Mouse (Mus musculus) midbrain, embryonic 11.5 days (tissue): ENCODE measurements around the gene Cox6a1. TPM values are rescaled to one million over a fixed set of nuclear protein-coding genes. Genes with fewer than 3 reads are reported as not detected.
"Not testable (repeated sequence)": the region's sequence is repeated elsewhere in the genome, so short reads cannot be mapped to it uniquely, and the experiment has no call there.

Experiments
- ATAC-seq: fragments of 200-750 bp; cut with Nextera tagmentation; 2 replicates; pipeline ENCODE4 v1.8.0; 2017; ENCODE audit warnings: moderate TSS enrichment, moderate library complexity; ENCODE audit not compliant: low FRiP score
- DNase-seq: peaks from one replicate; pipeline ENCODE4 v3.0.0; 2015; ENCODE audit warnings: low spot score; ENCODE audit errors: missing footprints
- H3K27ac ChIP-seq: fragments of 300-500 bp; sonication (generic); 2 replicates; pipeline ENCODE4 v1.5.1; 2014; ENCODE audit warnings: low read depth, low read length
- H3K27me3 ChIP-seq: fragments of 300-500 bp; sonication (generic); 2 replicates; pipeline ENCODE4 v1.6.1; 2014; ENCODE audit warnings: mild to moderate bottlenecking, low read length, moderate library complexity, mixed read lengths; ENCODE audit not compliant: control insufficient read depth, insufficient read depth
- H3K36me3 ChIP-seq: fragments of 300-500 bp; sonication (generic); 2 replicates; pipeline ENCODE4 v1.6.1; 2014; ENCODE audit warnings: mild to moderate bottlenecking, low read length, moderate library complexity, mixed read lengths; ENCODE audit not compliant: control insufficient read depth, insufficient read depth
- H3K4me1 ChIP-seq: fragments of 300-500 bp; sonication (generic); 2 replicates; pipeline ENCODE4 v1.6.1; 2014; ENCODE audit warnings: low read length; ENCODE audit not compliant: control insufficient read depth, insufficient read depth
- H3K4me2 ChIP-seq: fragments of 300-500 bp; sonication (generic); 2 replicates; pipeline ENCODE4 v1.6.1; 2014; ENCODE audit warnings: mild to moderate bottlenecking, moderate library complexity
- H3K4me3 ChIP-seq: fragments of 300-500 bp; sonication (generic); 2 replicates; pipeline ENCODE4 v1.5.1; 2014; ENCODE audit warnings: low read depth, low read length
- H3K9ac ChIP-seq: fragments of 300-500 bp; sonication (generic); 2 replicates; pipeline ENCODE4 v1.6.1; 2014; ENCODE audit warnings: low read length
- H3K9me3 ChIP-seq: fragments of 300-500 bp; sonication (generic); 2 replicates; pipeline ENCODE4 v1.6.1; 2016; ENCODE audit warnings: low read length; ENCODE audit not compliant: control insufficient read depth
- WGBS: fragments of 180-500 bp; shearing (Covaris S2); extraction: QIAGEN DNeasy Blood & Tissue Kit; methylation state at CpG from one replicate; pipeline ENCODE4 v1.1.7; 2014; 5-methylcytosine and 5-hydroxymethylcytosine counted together
- polyA plus RNA-seq: library from polyadenylated mRNA; unstranded; fragments of >200 nt; fragmentation: Nextera tagmentation; extraction: Ambion mirVana; gene quantifications from 2 replicates; pipeline ENCODE4 v1.2.1, GENCODE M21; 2014

Cox6a1 gene
- 745 and 840 TPM in 2 replicates for polyA plus RNA-seq

- peaks cover 15% of the 10 kb centered on the region for H3K36me3 ChIP-seq
- WGBS: under 1% methylated on average over 74 of the region's 74 CpGs
- peak within 1 kb of the TSS; percentile 78 for H3K9ac ChIP-seq
- peak within 1 kb of the TSS; percentile 89 for H3K4me3 ChIP-seq
- H3K4me1 ChIP-seq: peaks cover 14% of the 10 kb centered on the region
- ATAC-seq (peak; percentile 95), DNase-seq (peak; percentile 100)
- H3K27ac ChIP-seq: peak within 1 kb of the TSS; percentile 77; the same call in 1 of the 2 replicates
- no peaks in the 10 kb centered on the region for H3K27me3 ChIP-seq
- peak within 1 kb of the TSS; percentile 85 for H3K4me2 ChIP-seq
- H3K9me3 ChIP-seq: no peaks in the 10 kb centered on the region
Measured at GRCm38 (mm10) chr5:115348546-115349224, at the start of gene Cox6a1. Cox6a1 (minus strand) TSS chr5:115348981.

GRCm38 (mm10) chr5:115397839-115398780 is 49.3 kb upstream of the Cox6a1 start:
- peak overlapping the region; percentile 14; the same call in 1 of the 2 replicates for H3K4me3 ChIP-seq
- peak overlapping the region; percentile 43 for H3K4me2 ChIP-seq
- DNase-seq (peak; percentile 98), ATAC-seq (peak; percentile 91)
- H3K36me3 ChIP-seq: no peaks in the 10 kb centered on the region
- no peaks in the 10 kb centered on the region for H3K9me3 ChIP-seq
- under 1% methylated on average over 45 of the region's 48 CpGs for WGBS
- no peaks in the 10 kb centered on the region for H3K27me3 ChIP-seq
- peak overlapping the region; percentile 96 for H3K27ac ChIP-seq
- peak overlapping the region; percentile 62 for H3K9ac ChIP-seq
- peaks cover 47% of the 10 kb centered on the region for H3K4me1 ChIP-seq

GRCm38 (mm10) chr5:115396654-115397053 is 47.9 kb upstream of the Cox6a1 start:
- no peak for ATAC-seq
- Histone ChIP-seq H3K9me3 (no peaks in the 10 kb centered on the region), H3K4me1 (peaks cover 46% of the 10 kb centered on the region), H3K4me3 (no peak overlapping the region), H3K9ac (no peak overlapping the region), H3K27me3 (no peaks in the 10 kb centered on the region), H3K27ac (peak overlapping the region; percentile 96), H3K4me2 (no peak overlapping the region), H3K36me3 (no peaks in the 10 kb centered on the region)
- WGBS: 63% methylated on average over 11 of the region's 11 CpGs
- peak; percentile 84 for DNase-seq

- Histone ChIP-seq H3K9ac (peak overlapping the region; percentile 31; the same call in 1 of the 2 replicates), H3K4me3 (peak overlapping the region; percentile 11; the same call in 1 of the 2 replicates), H3K27ac (peak overlapping the region; percentile 80), H3K4me1 (peaks cover 38% of the 10 kb centered on the region), H3K9me3 (no peaks in the 10 kb centered on the region), H3K36me3 (no peaks in the 10 kb centered on the region), H3K4me2 (peak overlapping the region; percentile 27), H3K27me3 (no peaks in the 10 kb centered on the region)
- no peak for DNase-seq
- no peak for ATAC-seq
- 27% methylated on average over 10 of the region's 10 CpGs for WGBS
Measured at GRCm38 (mm10) chr5:115394836-115395235, 46.1 kb upstream of the Cox6a1 start.

- ATAC-seq: peak; percentile 75
- H3K36me3 ChIP-seq: no peaks in the 10 kb centered on the region
- H3K4me2 ChIP-seq: peak overlapping the region; percentile 27
- no peaks in the 10 kb centered on the region for H3K27me3 ChIP-seq
- DNase-seq: peak; percentile 91
- H3K27ac ChIP-seq: peak overlapping the region; percentile 80
- H3K4me3 ChIP-seq: peak overlapping the region; percentile 11; the same call in 1 of the 2 replicates
- peak overlapping the region; percentile 31; the same call in 1 of the 2 replicates for H3K9ac ChIP-seq
- no peaks in the 10 kb centered on the region for H3K9me3 ChIP-seq
- peaks cover 36% of the 10 kb centered on the region for H3K4me1 ChIP-seq
- 2% methylated on average over 8 of the region's 8 CpGs for WGBS
Measured at GRCm38 (mm10) chr5:115394223-115394622, 45.4 kb upstream of the Cox6a1 start.

- H3K4me3 ChIP-seq: no peak overlapping the region
- H3K4me1 ChIP-seq: peaks cover 29% of the 10 kb centered on the region
- ATAC-seq (no peak), DNase-seq (no peak)
- no peaks in the 10 kb centered on the region for H3K9me3 ChIP-seq
- H3K27me3 ChIP-seq: no peaks in the 10 kb centered on the region
- no peak overlapping the region for H3K4me2 ChIP-seq
- H3K36me3 ChIP-seq: no peaks in the 10 kb centered on the region
- no peak overlapping the region for H3K9ac ChIP-seq
- 96% methylated on average over 1 of the region's 1 CpGs for WGBS
- no peak overlapping the region for H3K27ac ChIP-seq
Measured at GRCm38 (mm10) chr5:115392969-115393368, 44.2 kb upstream of the Cox6a1 start.

- H3K36me3 ChIP-seq: no peaks in the 10 kb centered on the region
- no peaks in the 10 kb centered on the region for H3K9me3 ChIP-seq
- H3K27ac ChIP-seq: no peak overlapping the region; the same call in 1 of the 2 replicates
- ATAC-seq (no peak), DNase-seq (no peak)
- no peak overlapping the region for H3K4me3 ChIP-seq
- no peaks in the 10 kb centered on the region for H3K27me3 ChIP-seq
- H3K4me2 ChIP-seq: no peak overlapping the region
- H3K4me1 ChIP-seq: peaks cover 19% of the 10 kb centered on the region
- WGBS: 32% methylated on average over 9 of the region's 9 CpGs
- H3K9ac ChIP-seq: no peak overlapping the region
Measured at GRCm38 (mm10) chr5:115391935-115392334, 43.2 kb upstream of the Cox6a1 start.

GRCm38 (mm10) chr5:115378882-115379281 is 30.1 kb upstream of the Cox6a1 start:
- H3K4me1 ChIP-seq, H3K4me3 ChIP-seq, H3K27me3 ChIP-seq, H3K9ac ChIP-seq, H3K27ac ChIP-seq, ATAC-seq, DNase-seq, H3K4me2 ChIP-seq, H3K36me3 ChIP-seq, H3K9me3 ChIP-seq: not testable (repeated sequence)
- WGBS: 90% methylated on average over 2 of the region's 2 CpGs
